Mouse (Mus musculus) intestine, embryonic 16.5 days (tissue): ENCODE measurements around the gene Iscu. TPM values are rescaled to one million over a fixed set of nuclear protein-coding genes. Genes with fewer than 3 reads are reported as not detected.
"Not testable (repeated sequence)": the region's sequence is repeated elsewhere in the genome, so short reads cannot be mapped to it uniquely, and the experiment has no call there.

Source experiments
- ATAC-seq: fragments of 200-750 bp; cut with Nextera tagmentation; 2 replicates; pipeline ENCODE4 v1.8.0; 2017; ENCODE audit warnings: moderate TSS enrichment, moderate library complexity
- H3K27ac ChIP-seq: fragments of 300-500 bp; sonication (generic); 2 replicates; pipeline ENCODE4 v1.5.1; 2014; ENCODE audit warnings: mild to moderate bottlenecking, low read length
- H3K27me3 ChIP-seq: fragments of 300-500 bp; sonication (generic); replicated peaks from 2 replicates; pipeline ENCODE4 v1.6.1; 2014; ENCODE audit warnings: low read length, control low read depth, mixed read lengths; ENCODE audit not compliant: control insufficient read depth, insufficient read depth
- H3K36me3 ChIP-seq: fragments of 300-500 bp; sonication (generic); 2 replicates; pipeline ENCODE4 v1.6.1; 2014; ENCODE audit warnings: low read length, control low read depth; ENCODE audit not compliant: control insufficient read depth, insufficient read depth
- H3K4me1 ChIP-seq: fragments of 300-500 bp; sonication (generic); 2 replicates; pipeline ENCODE4 v1.6.1; 2014; ENCODE audit warnings: low read length, control low read depth, mixed read lengths; ENCODE audit not compliant: control insufficient read depth, insufficient read depth
- H3K4me2 ChIP-seq: fragments of 300-500 bp; sonication (generic); 2 replicates; pipeline ENCODE4 v1.6.1; 2014; ENCODE audit warnings: low read depth, low read length, control low read depth
- H3K4me3 ChIP-seq: fragments of 300-500 bp; sonication (generic); 2 replicates; pipeline ENCODE4 v1.5.1; 2014; ENCODE audit warnings: mild to moderate bottlenecking, low read length
- H3K9ac ChIP-seq: fragments of 300-500 bp; sonication (generic); 2 replicates; pipeline ENCODE4 v1.6.1; 2014; ENCODE audit warnings: low read depth, low read length
- H3K9me3 ChIP-seq: fragments of 300-500 bp; sonication (generic); 2 replicates; pipeline ENCODE4 v1.6.1; 2016; ENCODE audit warnings: low read length, control low read depth; ENCODE audit not compliant: control insufficient read depth
- WGBS: fragments of 180-500 bp; shearing (Covaris S2); extraction: QIAGEN DNeasy Blood & Tissue Kit; methylation state at CpG from one replicate; pipeline ENCODE4 v1.1.7; 2014; 5-methylcytosine and 5-hydroxymethylcytosine counted together
- polyA plus RNA-seq: library from polyadenylated mRNA; unstranded; fragments of >200 nt; fragmentation: Nextera tagmentation; extraction: Ambion mirVana; gene quantifications from 2 replicates; pipeline ENCODE4 v1.2.1, GENCODE M21; 2015

Iscu gene
- polyA plus RNA-seq, 1 experiment from 2014 or later, result 114 TPM

DNA sequence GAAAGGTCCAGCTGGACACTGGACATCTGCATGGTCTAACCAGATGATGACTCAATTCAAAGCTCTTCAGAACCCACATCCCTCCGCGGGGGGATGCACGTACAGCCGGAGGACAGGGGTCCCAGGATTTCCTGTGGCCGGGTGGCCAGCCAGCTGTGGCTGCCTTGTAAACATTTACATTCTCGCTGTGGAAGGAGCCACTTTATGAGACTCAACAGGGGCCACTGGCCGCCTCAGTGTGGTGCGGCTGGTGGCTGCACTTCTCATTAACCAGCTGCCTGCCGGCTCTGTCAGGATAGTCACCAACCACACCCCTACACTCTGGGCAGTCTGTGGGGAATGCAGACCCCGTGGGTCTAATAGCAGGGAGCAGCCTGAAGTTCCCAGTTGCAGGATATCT, 33.9 kb downstream of the Iscu start:
- WGBS, result 9% methylated on average over 10 of the region's 10 CpGs
- H3K36me3 ChIP-seq, result no peaks in the 10 kb centered on the region
- H3K4me2 ChIP-seq, result no peak overlapping the region
- no peaks in the 10 kb centered on the region for H3K27me3 ChIP-seq
- H3K4me1 ChIP-seq, result peaks cover 14% of the 10 kb centered on the region; the same call in 1 of the 2 replicates
- H3K9me3 ChIP-seq, result 0 out of 2 replicates have a peak, but pooled peaks cover under 1% of the 10 kb centered on the region
- no peak overlapping the region for H3K9ac ChIP-seq
- H3K27ac ChIP-seq, result 0 out of 2 replicates have a peak overlapping the region, but pooled peaks have one; percentile 29
- peak; percentile 63 for ATAC-seq
- H3K4me3 ChIP-seq, result no peak overlapping the region

GRCm38 (mm10) chr5:113807712-113808111, 35.2 kb downstream of the Iscu start:
- Histone ChIP-seq H3K27ac (peak overlapping the region; percentile 45), H3K9ac (no peak overlapping the region), H3K4me3 (no peak overlapping the region), H3K36me3 (no peaks in the 10 kb centered on the region), H3K4me2 (no peak overlapping the region), H3K9me3 (0 out of 2 replicates have a peak, but pooled peaks cover 3% of the 10 kb centered on the region), H3K27me3 (no peaks in the 10 kb centered on the region), H3K4me1 (peaks cover 14% of the 10 kb centered on the region; the same call in 1 of the 2 replicates)
- WGBS, result 59% methylated on average over 9 of the region's 9 CpGs
- ATAC-seq, result no peak

GRCm38 (mm10) chr5:113808177-113808576, 35.6 kb downstream of the Iscu start:
- peak; percentile 41; the same call in 1 of the 2 replicates for ATAC-seq
- 0 out of 2 replicates have a peak, but pooled peaks cover 3% of the 10 kb centered on the region for H3K9me3 ChIP-seq
- H3K4me1 ChIP-seq, result peaks cover 14% of the 10 kb centered on the region; the same call in 1 of the 2 replicates
- no peak overlapping the region for H3K9ac ChIP-seq
- H3K36me3 ChIP-seq, result no peaks in the 10 kb centered on the region
- no peak overlapping the region for H3K4me3 ChIP-seq
- no peak overlapping the region for H3K4me2 ChIP-seq
- H3K27ac ChIP-seq, result peak overlapping the region; percentile 45; the same call in 1 of the 2 replicates
- WGBS, result 69% methylated on average over 2 of the region's 2 CpGs
- H3K27me3 ChIP-seq, result no peaks in the 10 kb centered on the region

DNA sequence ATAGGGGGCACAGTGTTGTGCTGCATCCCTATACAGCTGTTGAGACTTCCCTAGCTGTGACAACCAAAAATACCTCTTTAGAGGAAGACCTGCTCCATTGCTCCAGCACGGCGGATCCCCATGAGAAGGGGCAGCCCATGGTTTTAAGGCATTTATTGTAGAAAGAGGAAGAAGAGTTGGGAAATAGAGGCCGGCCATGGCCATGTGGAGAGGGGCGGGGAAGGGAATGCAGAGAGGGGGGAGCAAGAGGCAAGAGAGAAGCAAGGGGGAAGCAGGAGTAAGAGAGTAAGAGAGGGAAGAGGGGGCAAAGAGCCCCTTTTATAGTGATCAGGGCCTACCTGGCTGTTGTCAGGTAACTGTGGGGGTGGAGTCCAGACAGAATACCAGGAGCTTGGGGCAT, 37.6 kb downstream of the Iscu start:
- H3K36me3 ChIP-seq, result no peaks in the 10 kb centered on the region
- H3K9ac ChIP-seq, result no peak overlapping the region
- no peak overlapping the region for H3K4me3 ChIP-seq
- H3K9me3 ChIP-seq, result 0 out of 2 replicates have a peak, but pooled peaks cover 3% of the 10 kb centered on the region
- 82% methylated on average over 4 of the region's 4 CpGs for WGBS
- peaks cover 9% of the 10 kb centered on the region; the same call in 1 of the 2 replicates for H3K4me1 ChIP-seq
- no peak for ATAC-seq
- no peak overlapping the region for H3K27ac ChIP-seq
- no peak overlapping the region for H3K4me2 ChIP-seq
- H3K27me3 ChIP-seq, result no peaks in the 10 kb centered on the region

GRCm38 (mm10) chr5:113811824-113812420, 39.4 kb downstream of the Iscu start:
- not testable (repeated sequence) for H3K27ac ChIP-seq, H3K36me3 ChIP-seq, H3K9me3 ChIP-seq, H3K4me2 ChIP-seq, H3K4me1 ChIP-seq, H3K4me3 ChIP-seq, ATAC-seq, H3K27me3 ChIP-seq, H3K9ac ChIP-seq
- 21% methylated on average over 11 of the region's 12 CpGs for WGBS

DNA sequence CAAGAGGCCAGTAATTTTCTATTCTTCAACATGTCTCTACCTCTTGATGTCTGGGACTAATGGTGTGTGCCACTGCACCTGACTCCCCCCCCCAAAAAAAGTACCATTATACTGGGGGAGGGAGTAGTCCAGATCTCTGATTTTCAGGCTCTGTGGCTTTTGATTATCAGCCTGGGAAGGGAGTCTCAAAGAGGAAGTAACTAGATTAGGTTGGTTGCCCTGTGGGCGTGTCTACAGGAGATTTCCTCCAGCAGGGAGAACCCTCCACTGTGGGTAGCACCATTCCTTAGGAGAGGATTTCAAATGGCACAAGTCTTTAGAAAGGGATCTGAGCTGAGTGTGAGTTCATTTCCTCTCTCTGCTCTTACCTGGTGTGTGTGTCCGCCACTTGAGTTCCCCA, 40.1 kb downstream of the Iscu start:
- no peak overlapping the region for H3K9ac ChIP-seq
- H3K4me2 ChIP-seq, result no peak overlapping the region
- H3K4me3 ChIP-seq, result no peak overlapping the region
- no peak for ATAC-seq
- H3K36me3 ChIP-seq, result no peaks in the 10 kb centered on the region
- no peak overlapping the region for H3K27ac ChIP-seq
- H3K4me1 ChIP-seq, result 0 out of 2 replicates have a peak, but pooled peaks cover 2% of the 10 kb centered on the region
- no peaks in the 10 kb centered on the region for H3K27me3 ChIP-seq
- H3K9me3 ChIP-seq, result 0 out of 2 replicates have a peak, but pooled peaks cover 3% of the 10 kb centered on the region
- WGBS, result 93% methylated on average over 2 of the region's 2 CpGs

DNA sequence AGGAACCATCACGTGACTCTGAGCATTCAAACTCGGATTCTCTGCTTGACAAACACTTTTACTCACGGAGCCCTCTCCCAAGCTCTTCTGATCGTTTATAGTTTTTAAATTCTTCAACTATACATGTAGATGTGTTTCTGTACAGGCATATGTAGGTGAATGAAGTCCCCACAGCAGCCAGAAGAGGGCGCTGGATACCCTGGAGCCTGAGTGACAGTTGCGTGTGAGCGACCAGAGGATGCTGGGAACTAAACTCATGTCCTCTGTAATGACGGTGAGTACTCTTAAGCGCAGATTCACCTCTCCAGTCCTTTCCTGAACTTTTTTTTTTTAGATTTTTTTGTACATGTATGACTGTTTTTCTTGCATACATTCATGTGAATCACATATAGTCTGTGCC, 41.1 kb downstream of the Iscu start:
- H3K9ac ChIP-seq, result no peak overlapping the region
- no peaks in the 10 kb centered on the region for H3K4me1 ChIP-seq
- ATAC-seq, result no peak
- H3K4me3 ChIP-seq, result no peak overlapping the region
- H3K9me3 ChIP-seq, result 0 out of 2 replicates have a peak, but pooled peaks cover 3% of the 10 kb centered on the region
- H3K36me3 ChIP-seq, result no peaks in the 10 kb centered on the region
- no peaks in the 10 kb centered on the region for H3K27me3 ChIP-seq
- WGBS, result 23% methylated on average over 9 of the region's 9 CpGs
- no peak overlapping the region for H3K4me2 ChIP-seq
- no peak overlapping the region for H3K27ac ChIP-seq

- Histone ChIP-seq H3K27ac (no peak overlapping the region), H3K36me3 (no peaks in the 10 kb centered on the region), H3K27me3 (no peaks in the 10 kb centered on the region), H3K4me2 (no peak overlapping the region), H3K9ac (no peak overlapping the region), H3K9me3 (0 out of 2 replicates have a peak, but pooled peaks cover 3% of the 10 kb centered on the region), H3K4me1 (no peaks in the 10 kb centered on the region), H3K4me3 (no peak overlapping the region)
- no peak for ATAC-seq
- 38% methylated on average over 27 of the region's 27 CpGs for WGBS
These were observed 41.8 kb downstream of the Iscu start for GRCm38 (mm10) chr5:113814111-113815040.

- WGBS, result 56% methylated on average over 11 of the region's 11 CpGs
- Histone ChIP-seq H3K9ac (no peak overlapping the region), H3K27ac (no peak overlapping the region), H3K4me1 (no peaks in the 10 kb centered on the region), H3K9me3 (0 out of 2 replicates have a peak, but pooled peaks cover 3% of the 10 kb centered on the region), H3K4me2 (no peak overlapping the region), H3K4me3 (no peak overlapping the region), H3K36me3 (no peaks in the 10 kb centered on the region), H3K27me3 (no peaks in the 10 kb centered on the region)
- no peak for ATAC-seq
These were observed 42.5 kb downstream of the Iscu start for GRCm38 (mm10) chr5:113815041-113815389.
